Mouse (Mus musculus) forebrain, postnatal 0 days (tissue): ENCODE measurements around the gene Gm49325. TPM values are rescaled to one million over a fixed set of nuclear protein-coding genes. Genes with fewer than 3 reads are reported as not detected.
A peak's percentile ranks its signal among the peaks of the same experiment; 100 is the strongest.

ENCODE experiments used
- ATAC-seq: fragments of 200-750 bp; cut with Nextera tagmentation; 2 replicates; pipeline ENCODE4 v1.8.0; 2017; ENCODE audit warnings: mild to moderate bottlenecking, moderate library complexity
- DNase-seq: peaks from one replicate; pipeline ENCODE4 v3.0.0-alpha.2; 2015
- H3K27ac ChIP-seq: fragments of 300-500 bp; sonication (generic); 2 replicates; pipeline ENCODE4 v1.5.1; 2014; ENCODE audit warnings: low read depth, mild to moderate bottlenecking, antibody characterized with exemption, low read length, moderate library complexity, mixed read lengths
- H3K27me3 ChIP-seq: fragments of 300-500 bp; sonication (generic); 2 replicates; pipeline ENCODE4 v1.6.1; 2014; ENCODE audit warnings: mild to moderate bottlenecking, low read length, mixed read lengths; ENCODE audit not compliant: insufficient read depth
- H3K36me3 ChIP-seq: fragments of 300-500 bp; sonication (generic); 2 replicates; pipeline ENCODE4 v1.6.1; 2014; ENCODE audit warnings: mild to moderate bottlenecking, moderate library complexity; ENCODE audit not compliant: insufficient read depth
- H3K4me1 ChIP-seq: fragments of 300-500 bp; sonication (generic); 2 replicates; pipeline ENCODE4 v1.6.1; 2014; ENCODE audit warnings: antibody characterized with exemption; ENCODE audit not compliant: insufficient read depth
- H3K4me2 ChIP-seq: fragments of 300-500 bp; sonication (generic); 2 replicates; pipeline ENCODE4 v1.6.1; 2014; ENCODE audit warnings: low read depth, mild to moderate bottlenecking, moderate library complexity
- H3K4me3 ChIP-seq: fragments of 300-500 bp; sonication (generic); 2 replicates; pipeline ENCODE4 v1.5.1; 2014; ENCODE audit warnings: low read depth, low read length, mixed read lengths
- H3K9ac ChIP-seq: fragments of 300-500 bp; sonication (generic); 2 replicates; pipeline ENCODE4 v1.6.1; 2014; ENCODE audit warnings: mild to moderate bottlenecking
- H3K9me3 ChIP-seq: fragments of 300-500 bp; sonication (generic); 2 replicates; pipeline ENCODE4 v1.6.1; 2016; ENCODE audit warnings: low read length
- CTCF ChIP-seq: sonication (generic); IDR thresholded peaks from 2 replicates; pipeline ENCODE4 v1.5.1; 2016; ENCODE audit warnings: antibody characterized with exemption, control low read depth, low read depth
- WGBS: fragments of 180-500 bp; shearing (Covaris S2); extraction: QIAGEN DNeasy Blood & Tissue Kit; methylation state at CpG from one replicate; pipeline ENCODE4 v1.1.7; 2014; 5-methylcytosine and 5-hydroxymethylcytosine counted together
- polyA plus RNA-seq: library from polyadenylated mRNA; unstranded; fragments of >200 nt; fragmentation: Nextera tagmentation; extraction: Ambion mirVana; gene quantifications from 2 replicates; pipeline ENCODE4 v1.2.1, GENCODE M21; 2015
- total RNA-seq: library from RNA; depleted of rRNA; stranded (reverse); fragments of >200 nt; gene quantifications from 2 replicates; pipeline ENCODE4 v1.2.3, GENCODE M21; 2014

Gm49325 gene
- total and polyA plus RNA-seq, 2 experiments from 2014 or later = 27.7 TPM; not detected in 1

GRCm38 (mm10) chr10:77581408-77582284 lies 24.4 kb upstream of the Gm49325 start, which contains the start of gene Pttg1ip:
Gene Pttg1ip (plus strand): TSS chr10:77581720.
- Histone ChIP-seq H3K27me3 (no peaks in the 10 kb centered on the region), H3K27ac (peak within 1 kb of the TSS; percentile 87), H3K9me3 (no peaks in the 10 kb centered on the region), H3K4me3 (peak within 1 kb of the TSS; percentile 72), H3K36me3 (no peaks in the 10 kb centered on the region), H3K4me2 (peak within 1 kb of the TSS; percentile 79), H3K9ac (peak within 1 kb of the TSS; percentile 85), H3K4me1 (peaks cover 14% of the 10 kb centered on the region)
- DNase-seq (peak; percentile 99), ATAC-seq (peak; percentile 99)
- under 1% methylated on average over 64 of the region's 64 CpGs for WGBS
- no peak for TF ChIP-seq CTCF

DNA sequence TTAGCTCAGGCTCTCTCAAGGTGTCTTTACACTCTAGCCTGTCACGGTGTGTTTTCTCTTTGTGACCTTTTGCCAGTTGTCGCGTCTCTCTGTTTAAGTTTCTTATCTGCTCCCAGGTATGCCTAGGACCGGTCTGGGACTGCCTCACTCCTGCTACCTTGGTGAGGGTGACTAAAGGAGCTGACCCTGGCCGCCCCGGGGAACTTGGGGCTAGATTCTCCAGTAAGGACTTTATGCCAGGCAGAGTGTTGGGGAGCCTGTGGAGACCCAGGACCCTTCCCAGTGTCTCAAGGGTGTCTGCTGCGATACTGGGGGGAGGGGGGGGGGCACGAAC lies 23.7 kb upstream of the Gm49325 start:
- Histone ChIP-seq H3K4me1 (peaks cover 14% of the 10 kb centered on the region), H3K27ac (no peak overlapping the region), H3K36me3 (no peaks in the 10 kb centered on the region), H3K4me3 (peak overlapping the region; percentile 72), H3K4me2 (peak overlapping the region; percentile 79), H3K9me3 (no peaks in the 10 kb centered on the region), H3K9ac (peak overlapping the region; percentile 85), H3K27me3 (no peaks in the 10 kb centered on the region)
- DNase-seq (no peak), ATAC-seq (no peak)
- WGBS = 7% methylated on average over 8 of the region's 8 CpGs
- no peak for TF ChIP-seq CTCF

GRCm38 (mm10) chr10:77583795-77584422 lies 22.1 kb upstream of the Gm49325 start:
- Histone ChIP-seq H3K4me2 (no peak overlapping the region), H3K9me3 (no peaks in the 10 kb centered on the region), H3K36me3 (peaks cover 9% of the 10 kb centered on the region; the same call in 1 of the 2 replicates), H3K27me3 (no peaks in the 10 kb centered on the region), H3K27ac (no peak overlapping the region), H3K9ac (no peak overlapping the region), H3K4me1 (peaks cover 14% of the 10 kb centered on the region), H3K4me3 (no peak overlapping the region)
- DNase-seq = no peak
- no peak for TF ChIP-seq CTCF
- no peak for ATAC-seq
- 82% methylated on average over 10 of the region's 10 CpGs for WGBS

GRCm38 (mm10) chr10:77586637-77587036 lies 19.4 kb upstream of the Gm49325 start:
- H3K4me3 ChIP-seq = no peak overlapping the region
- peaks cover 29% of the 10 kb centered on the region for H3K36me3 ChIP-seq
- H3K9me3 ChIP-seq = no peaks in the 10 kb centered on the region
- no peak for ATAC-seq
- no peak overlapping the region for H3K4me2 ChIP-seq
- H3K4me1 ChIP-seq = peaks cover 14% of the 10 kb centered on the region
- 93% methylated on average over 3 of the region's 3 CpGs for WGBS
- no peaks in the 10 kb centered on the region for H3K27me3 ChIP-seq
- TF ChIP-seq CTCF = no peak
- no peak overlapping the region for H3K27ac ChIP-seq
- no peak overlapping the region for H3K9ac ChIP-seq
- no peak for DNase-seq

DNA sequence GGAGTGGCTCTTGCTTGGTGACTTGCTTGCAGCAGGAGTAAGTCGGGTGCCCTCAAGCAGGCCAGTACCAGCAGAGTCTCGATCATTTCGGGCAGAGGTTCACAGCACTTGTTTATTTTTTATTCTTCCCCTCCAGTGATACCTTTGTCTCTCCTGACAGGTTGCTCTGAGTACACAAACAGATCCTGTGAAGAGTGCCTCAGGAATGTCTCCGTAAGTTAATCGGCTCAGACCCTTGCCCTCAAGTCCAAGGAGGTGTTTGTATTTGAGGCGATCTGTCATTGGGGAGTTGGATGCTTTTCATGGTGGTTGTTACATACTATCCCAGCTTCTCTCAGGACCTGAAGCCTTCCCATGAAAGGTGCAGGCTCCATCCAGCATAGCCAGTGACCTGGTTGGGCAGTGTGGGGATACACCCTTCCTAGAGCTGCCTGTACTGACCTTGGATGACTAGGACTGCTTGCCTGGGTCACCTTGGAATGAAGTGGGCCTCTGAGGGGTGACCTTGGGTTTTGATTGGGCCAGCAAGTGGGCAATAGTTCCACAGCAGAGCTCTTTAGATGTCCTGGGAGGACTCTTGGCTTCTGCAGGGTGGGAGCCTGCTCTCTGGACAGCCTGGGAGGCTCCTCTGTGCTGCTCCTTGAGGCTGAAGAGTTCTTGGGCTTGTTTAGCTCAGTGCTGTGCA lies 18.8 kb upstream of the Gm49325 start:
- Histone ChIP-seq H3K9ac (no peak overlapping the region), H3K4me3 (no peak overlapping the region), H3K36me3 (peaks cover 32% of the 10 kb centered on the region), H3K27me3 (no peaks in the 10 kb centered on the region), H3K27ac (no peak overlapping the region), H3K9me3 (no peaks in the 10 kb centered on the region), H3K4me1 (peaks cover 14% of the 10 kb centered on the region), H3K4me2 (no peak overlapping the region)
- no peak for DNase-seq
- TF ChIP-seq CTCF = no peak
- WGBS = 94% methylated on average over 6 of the region's 6 CpGs
- ATAC-seq = no peak

- H3K4me1 ChIP-seq = peaks cover 7% of the 10 kb centered on the region
- no peak for ATAC-seq
- H3K36me3 ChIP-seq = peaks cover 40% of the 10 kb centered on the region
- H3K4me3 ChIP-seq = no peak overlapping the region
- H3K27me3 ChIP-seq = no peaks in the 10 kb centered on the region
- H3K27ac ChIP-seq = no peak overlapping the region
- WGBS = 88% methylated on average over 2 of the region's 2 CpGs
- no peak for TF ChIP-seq CTCF
- H3K4me2 ChIP-seq = no peak overlapping the region
- DNase-seq = no peak
- H3K9ac ChIP-seq = no peak overlapping the region
- no peaks in the 10 kb centered on the region for H3K9me3 ChIP-seq
These were observed 18.0 kb upstream of the Gm49325 start for GRCm38 (mm10) chr10:77588036-77588435.

- Histone ChIP-seq H3K9me3 (no peaks in the 10 kb centered on the region), H3K4me2 (no peak overlapping the region), H3K27me3 (no peaks in the 10 kb centered on the region), H3K4me3 (no peak overlapping the region), H3K27ac (peak overlapping the region; percentile 40; the same call in 1 of the 2 replicates), H3K4me1 (no peaks in the 10 kb centered on the region), H3K36me3 (peaks cover 50% of the 10 kb centered on the region), H3K9ac (no peak overlapping the region)
- DNase-seq (no peak), ATAC-seq (no peak)
- no peak for TF ChIP-seq CTCF
- WGBS = 85% methylated on average over 7 of the region's 7 CpGs
These were observed 16.9 kb upstream of the Gm49325 start for GRCm38 (mm10) chr10:77589117-77589516.
